Mouse (Mus musculus): ENCODE measurements around the gene Cdkal1.
A peak's percentile ranks its signal among the peaks of the same experiment; 100 is the strongest.

Gene Cdkal1

DNA sequence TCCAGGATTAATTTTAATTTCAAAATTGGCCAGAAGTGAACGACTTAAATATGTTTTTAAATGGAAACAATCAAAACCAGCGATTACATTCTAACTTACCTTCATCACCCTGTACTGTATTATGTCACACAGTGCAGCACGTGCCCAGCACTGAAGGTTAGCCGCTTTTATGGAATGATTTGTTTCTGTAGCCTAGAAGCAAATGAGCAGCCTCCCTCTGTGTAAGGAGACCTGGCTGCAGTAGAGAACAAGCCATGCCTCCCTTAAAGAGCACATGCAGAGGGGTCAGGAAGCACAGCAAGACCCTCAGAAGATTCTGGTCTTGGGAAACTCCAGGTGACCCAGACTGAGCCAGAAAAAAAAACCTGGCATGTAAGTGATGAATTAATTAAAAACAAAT, 459.8 kb downstream of the Cdkal1 start:
- no peak for DNase-seq

GRCm38 (mm10) chr13:29390025-29390424, 465.4 kb downstream of the Cdkal1 start:
- no peak for DNase-seq

DNA sequence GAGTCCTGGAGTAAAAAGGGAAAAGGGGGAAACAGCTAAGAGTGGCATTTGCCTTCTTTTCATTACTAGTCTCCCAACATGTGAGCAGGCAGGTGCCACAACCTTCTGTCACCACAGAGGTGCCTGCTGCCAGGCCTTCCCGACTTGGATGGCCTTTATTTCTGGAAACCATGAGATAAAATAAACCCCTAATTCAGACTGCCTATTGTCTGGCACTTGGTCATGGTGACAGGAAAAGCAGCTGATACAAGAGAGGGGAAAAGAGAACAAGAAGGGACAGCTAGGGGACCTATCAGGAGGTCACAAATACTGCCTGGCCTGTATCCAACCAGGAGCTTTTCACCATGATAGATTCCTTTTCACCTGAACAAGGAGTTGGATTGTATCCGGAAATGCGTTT, 466.6 kb downstream of the Cdkal1 start:
- DNase-seq, result no peak

DNA sequence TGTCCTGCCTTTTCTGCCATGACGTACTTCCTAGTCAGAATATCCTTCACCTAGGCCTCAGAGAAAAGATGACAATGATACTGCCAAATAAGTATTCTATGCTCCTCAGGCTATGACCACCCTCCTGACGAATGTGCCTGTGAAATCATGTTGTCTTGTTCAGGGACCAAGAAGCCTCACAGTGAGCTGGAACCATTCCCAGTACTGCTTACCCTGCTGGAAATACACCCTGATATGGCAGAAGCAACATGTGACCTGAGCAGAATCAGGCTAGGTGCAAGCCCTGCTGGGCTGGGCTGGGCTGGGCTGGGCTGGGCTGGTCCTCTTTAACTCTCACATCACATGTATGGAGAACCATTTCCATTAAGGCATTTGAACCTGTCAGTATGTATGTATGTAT, 477.9 kb downstream of the Cdkal1 start:
- DNase-seq, result no peak

DNA sequence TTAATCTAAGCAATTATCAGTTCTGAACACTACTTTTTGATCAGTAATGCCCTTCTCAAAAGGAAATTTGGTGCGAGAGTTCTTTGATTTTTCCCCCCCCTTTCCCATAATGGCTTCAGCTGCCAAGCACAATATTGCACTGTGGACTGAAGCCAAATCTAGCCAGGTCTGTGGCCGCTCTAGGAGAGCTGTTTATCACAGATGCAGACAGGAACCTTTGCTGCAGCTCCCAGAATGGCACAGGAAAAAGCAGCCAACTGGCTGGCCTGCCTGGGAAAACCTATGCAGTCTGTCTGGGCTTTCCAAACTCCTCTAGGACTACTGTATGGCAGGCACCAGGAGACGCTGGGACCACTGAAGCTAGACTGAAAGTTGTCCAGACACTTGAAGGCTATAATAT, 483.6 kb downstream of the Cdkal1 start:
- no peak for DNase-seq

DNA sequence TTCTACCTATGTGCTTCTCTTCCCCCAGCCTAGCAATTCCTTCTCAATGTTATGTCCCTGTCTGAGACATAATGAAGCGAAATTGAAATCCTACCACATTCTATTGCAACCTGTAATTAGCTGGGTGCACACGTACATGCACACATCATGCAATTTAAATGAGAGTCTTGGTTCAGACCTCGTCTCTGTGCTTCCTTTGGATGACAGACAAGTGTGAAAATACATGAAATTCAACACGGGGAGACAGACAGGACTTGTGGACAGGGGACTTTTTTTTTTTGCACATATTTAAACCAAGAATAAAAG, 484.1 kb downstream of the Cdkal1 start:
- no peak for DNase-seq

GRCm38 (mm10) chr13:29370731-29371465, 484.6 kb downstream of the Cdkal1 start:
- no peak for DNase-seq

DNA sequence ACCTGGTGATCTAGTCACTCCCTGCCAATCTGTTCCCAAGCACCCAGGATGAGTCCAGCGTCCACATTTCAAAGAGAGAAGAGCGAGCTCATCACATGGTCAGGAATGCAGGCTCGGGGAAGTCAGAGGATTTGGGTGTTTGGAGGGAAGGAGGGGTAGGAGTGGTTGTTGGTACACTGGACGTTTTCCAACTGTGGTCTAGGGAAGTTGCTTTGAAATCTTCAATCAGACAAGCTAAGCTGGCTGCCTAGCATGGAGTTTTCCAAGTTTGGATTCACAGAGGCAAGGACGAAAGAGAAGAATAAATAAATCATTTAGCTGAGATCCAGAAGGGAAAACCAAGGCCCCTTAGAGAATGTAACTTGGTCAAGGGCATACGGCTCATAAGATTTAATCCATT, 486.7 kb downstream of the Cdkal1 start:
- no peak for DNase-seq

DNA sequence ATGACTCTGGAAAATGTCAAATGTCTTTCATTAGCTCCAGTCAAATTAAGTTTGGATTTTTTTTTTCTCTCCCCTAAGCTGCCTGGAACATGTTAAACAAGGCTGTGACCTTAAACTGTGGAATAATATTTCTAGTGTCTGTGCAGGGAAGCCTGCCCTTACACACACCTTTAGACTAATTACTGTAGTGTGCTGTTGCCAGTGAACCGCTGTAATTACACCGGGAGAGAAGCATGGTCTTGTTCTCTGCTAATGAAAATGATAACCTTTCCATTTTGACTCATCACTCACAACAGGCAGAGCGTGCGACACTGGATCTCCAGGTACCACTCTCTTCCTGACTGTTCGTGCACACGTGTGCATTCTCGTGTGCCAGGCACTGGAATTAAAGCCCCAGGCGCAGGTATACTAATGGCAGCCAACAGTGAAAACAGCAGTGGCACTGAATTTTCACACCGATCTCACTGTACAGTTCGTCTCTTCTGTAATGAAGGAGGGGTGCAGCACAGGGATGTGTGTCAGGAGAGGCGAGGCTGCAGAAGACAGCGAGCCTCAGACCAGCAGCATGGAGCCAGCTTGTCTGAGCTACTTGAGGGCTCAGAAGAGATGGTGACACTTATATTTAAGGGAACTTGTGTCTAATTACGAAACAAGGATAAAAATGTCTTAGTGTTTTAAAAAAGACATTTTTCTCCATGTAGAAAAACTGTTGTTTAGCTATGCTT, 490.4 kb downstream of the Cdkal1 start:
- DNase-seq, result no peak

- DNase-seq, result no peak
Measured at GRCm38 (mm10) chr13:29364009-29364408, 491.5 kb downstream of the Cdkal1 start.

DNA sequence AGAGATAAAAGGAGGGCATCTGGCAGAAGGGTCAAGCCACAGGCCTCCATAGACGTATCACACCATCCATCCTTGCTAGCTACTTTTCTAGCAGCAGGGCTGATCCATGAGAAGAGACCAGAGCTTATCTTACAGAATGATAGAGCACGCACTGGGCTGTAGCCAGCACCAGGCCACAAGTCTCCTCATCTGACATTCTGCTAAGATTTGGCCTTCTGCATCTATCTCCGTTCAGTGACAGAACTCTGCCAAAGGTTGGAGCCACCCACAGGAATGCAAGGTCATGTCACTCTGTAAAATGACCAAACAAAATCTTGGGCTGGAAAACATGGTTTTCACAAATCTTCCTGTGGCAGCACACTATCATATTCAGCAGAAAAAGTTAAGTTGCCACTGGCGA, 493.6 kb downstream of the Cdkal1 start:
- no peak for DNase-seq

- DNase-seq, result no peak
Measured at GRCm38 (mm10) chr13:29360899-29361298, 494.6 kb downstream of the Cdkal1 start.

GRCm38 (mm10) chr13:29359341-29359740, 496.1 kb downstream of the Cdkal1 start:
- peak; percentile 57 to 61 for DNase-seq

- no peak for DNase-seq
Measured at GRCm38 (mm10) chr13:29357483-29357882, 498.0 kb downstream of the Cdkal1 start.

- DNase-seq, result peak in 1 of 2 experiments; percentile 36
Measured at GRCm38 (mm10) chr13:29356158-29356485, 499.4 kb downstream of the Cdkal1 start.

DNA sequence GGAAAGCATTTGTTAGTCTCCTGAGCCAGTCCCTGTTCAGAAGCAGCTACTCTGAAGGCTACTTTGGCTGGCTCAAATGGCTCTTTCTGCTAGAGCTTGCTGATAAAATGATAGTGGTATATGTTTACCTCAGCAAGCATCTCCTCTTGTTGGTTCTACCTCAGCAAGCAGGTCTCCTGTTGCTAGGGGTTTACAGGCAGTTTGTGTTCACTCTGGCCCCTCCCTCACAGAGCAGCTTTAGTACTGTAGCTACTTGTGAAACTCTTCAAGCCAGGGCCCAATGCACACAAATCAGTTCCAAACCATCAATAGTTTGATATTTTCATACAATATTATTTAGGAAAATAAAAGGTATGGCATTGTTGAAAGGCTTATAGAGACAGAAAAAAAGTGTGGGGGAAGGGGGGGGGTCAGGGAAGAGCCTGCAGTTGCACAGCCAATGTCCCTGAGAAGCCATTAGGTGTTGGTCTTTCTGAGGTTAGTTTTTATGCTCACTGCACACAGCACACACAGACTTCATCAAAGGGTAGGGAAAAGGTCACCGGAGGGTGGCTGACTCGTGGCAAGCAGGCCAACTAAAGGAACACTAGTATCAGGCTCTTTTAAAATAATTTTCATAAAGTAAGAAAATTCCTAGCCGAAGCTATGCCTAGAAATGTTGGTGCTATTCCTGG, 499.9 kb downstream of the Cdkal1 start:
- DNase-seq, result peak; percentile 29 to 55

DNA sequence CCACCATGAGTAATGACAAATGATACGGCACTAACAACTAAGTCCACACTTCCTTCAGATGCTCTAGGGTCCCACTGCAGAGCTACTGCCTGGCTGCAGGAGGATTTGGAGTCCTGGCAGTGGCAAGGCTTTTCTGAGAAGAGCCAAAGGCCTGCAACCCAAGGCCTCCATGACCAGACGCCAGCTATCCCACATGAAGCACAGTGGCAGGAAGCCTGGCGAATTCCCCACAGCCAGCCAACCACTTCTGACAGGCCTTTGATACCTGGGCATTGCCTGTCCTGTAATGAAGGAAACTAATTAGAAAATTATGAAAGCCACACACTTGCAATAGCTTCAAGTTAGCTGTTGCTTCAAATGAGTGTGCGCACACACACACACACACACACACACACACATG, 500.5 kb downstream of the Cdkal1 start:
- DNase-seq, result peak; percentile 24 to 25

- no peak for DNase-seq
Measured at GRCm38 (mm10) chr13:29353888-29354415, 501.5 kb downstream of the Cdkal1 start.

DNA sequence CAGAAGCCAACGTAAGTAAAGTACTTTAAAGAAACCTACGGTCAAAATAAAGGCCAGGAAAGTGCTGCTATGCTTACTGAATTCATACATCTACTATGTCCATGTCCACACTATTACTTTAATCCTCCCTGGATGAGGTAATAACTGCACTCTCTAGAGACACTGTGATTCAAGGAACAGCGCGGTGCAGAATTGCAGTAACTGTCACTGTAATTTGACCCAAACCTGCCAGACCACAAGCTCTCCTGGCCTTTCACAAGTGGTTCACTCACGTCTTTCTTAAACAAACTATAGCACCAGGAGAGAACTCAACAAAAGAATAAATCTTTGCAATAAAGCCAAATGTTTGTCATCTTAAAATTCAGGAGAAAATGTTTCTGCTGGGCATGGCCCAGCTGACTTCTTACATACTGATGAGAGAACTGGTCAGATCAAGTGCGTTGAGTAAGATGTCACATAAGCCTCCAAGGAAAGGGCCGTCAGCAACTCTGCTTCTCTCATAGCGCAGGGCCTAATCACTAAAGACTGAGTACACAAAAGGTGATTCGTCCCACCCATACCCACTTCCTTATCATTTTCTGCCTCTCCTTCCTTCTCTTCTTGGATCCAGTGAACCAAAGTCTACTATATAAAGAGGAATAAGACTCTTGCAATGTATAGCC, 504.3 kb downstream of the Cdkal1 start:
- DNase-seq, result no peak

DNA sequence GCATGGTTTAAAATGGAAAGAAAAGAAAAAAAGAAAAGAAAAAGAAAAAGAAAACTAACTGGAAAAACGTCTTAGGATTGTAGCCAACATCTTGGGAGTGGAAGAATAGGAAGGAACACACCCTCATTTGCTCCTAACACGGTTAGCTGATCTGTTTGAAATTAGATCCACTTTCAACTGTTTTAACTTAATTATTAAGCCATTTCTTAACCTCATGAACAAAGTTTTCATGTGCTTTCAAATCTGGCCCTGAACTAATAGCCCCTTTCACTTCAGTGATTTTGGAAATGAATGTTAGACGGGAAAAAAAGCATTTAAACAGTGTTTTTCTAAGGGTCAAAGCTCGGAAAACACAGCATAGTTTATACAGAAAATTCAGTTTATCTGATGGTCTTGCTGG, 505.5 kb downstream of the Cdkal1 start:
- peak in 1 of 2 experiments; percentile 34 for DNase-seq

DNA sequence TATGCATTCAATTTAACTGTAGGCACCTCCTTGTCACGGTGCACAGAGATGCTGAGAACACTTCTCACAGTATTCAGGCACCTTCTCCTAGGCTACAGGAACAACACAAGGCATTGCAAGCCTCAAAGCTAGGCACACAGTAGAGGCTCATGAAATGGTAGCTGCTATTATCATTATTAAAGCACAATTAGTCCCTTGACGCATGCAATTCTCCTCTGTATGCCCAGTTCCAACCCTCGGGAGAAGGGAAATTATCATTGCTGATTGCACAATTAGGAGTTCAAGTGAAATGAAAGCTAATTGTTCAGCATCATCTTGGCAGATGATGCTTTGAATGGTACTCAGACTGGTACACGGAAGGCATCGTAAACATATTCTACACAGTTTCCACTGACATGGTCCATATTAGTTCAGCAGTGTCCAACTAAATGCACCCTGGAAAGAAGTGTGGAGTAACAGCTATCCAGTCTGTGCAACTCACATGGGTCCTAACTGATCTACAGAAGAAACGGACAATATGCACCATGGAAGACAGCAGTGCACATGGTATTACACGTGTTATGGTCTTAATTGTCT, 506.0 kb downstream of the Cdkal1 start:
- DNase-seq, result no peak

DNA sequence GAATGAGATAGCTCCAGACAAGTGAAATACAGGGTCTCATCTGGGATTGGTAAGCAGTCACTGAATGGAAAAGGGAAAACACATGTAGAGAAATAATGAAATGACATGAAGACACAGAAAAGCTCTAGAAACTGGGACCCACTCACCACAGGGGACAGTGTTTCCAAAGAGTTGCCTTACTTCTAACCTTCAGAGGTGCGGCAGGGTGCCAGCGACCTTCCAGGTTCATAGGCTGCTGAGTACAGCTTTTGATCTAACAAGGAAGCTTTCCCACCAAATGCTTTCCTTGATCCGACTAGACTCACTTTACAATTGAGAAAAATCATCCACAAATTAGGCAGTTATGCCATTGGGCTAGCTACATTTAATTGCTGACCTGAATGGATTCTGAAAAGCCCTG, 507.1 kb downstream of the Cdkal1 start:
- no peak for DNase-seq

Data from kidney, adult 8-10 months (tissue).